Mouse (Mus musculus) embryonic fibroblast, embryonic 13.5 days (primary cell): ENCODE measurements around the gene Serpina3j.

Experiments
- CTCF ChIP-seq: IDR thresholded peaks from 2 replicates; pipeline ENCODE4 v1.5.1; 2011; ENCODE audit warnings: mild to moderate bottlenecking, control low read depth, low read length, moderate library complexity, borderline replicate concordance; ENCODE audit not compliant: insufficient read depth
- POLR2A ChIP-seq: IDR thresholded peaks from 2 replicates; pipeline ENCODE4 v1.6.1; 2011; ENCODE audit warnings: low read depth, mild to moderate bottlenecking, control low read depth, low read length, moderate library complexity

DNA sequence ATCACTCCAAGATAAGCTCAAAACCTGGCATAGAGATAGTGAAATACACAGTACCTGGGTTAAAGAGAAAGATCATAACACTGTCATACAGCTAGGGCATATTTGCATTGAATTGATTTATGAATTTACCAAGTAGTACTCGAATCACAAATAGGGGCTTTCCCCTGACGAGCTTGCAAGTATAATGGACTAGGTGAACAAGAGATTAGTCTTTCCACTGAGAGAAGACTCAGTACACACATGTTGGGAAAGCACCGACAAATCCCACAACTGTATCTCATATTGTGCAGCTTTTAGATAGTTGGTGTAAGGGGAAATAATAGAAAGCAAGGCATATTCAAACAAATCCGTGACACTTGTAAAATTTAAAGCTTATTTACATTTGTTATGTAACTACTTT is 8.4 kb upstream of the Serpina3j start:
- TF ChIP-seq POLR2A = no peak
- TF ChIP-seq CTCF = no peak
